In the genomic region with DNA sequence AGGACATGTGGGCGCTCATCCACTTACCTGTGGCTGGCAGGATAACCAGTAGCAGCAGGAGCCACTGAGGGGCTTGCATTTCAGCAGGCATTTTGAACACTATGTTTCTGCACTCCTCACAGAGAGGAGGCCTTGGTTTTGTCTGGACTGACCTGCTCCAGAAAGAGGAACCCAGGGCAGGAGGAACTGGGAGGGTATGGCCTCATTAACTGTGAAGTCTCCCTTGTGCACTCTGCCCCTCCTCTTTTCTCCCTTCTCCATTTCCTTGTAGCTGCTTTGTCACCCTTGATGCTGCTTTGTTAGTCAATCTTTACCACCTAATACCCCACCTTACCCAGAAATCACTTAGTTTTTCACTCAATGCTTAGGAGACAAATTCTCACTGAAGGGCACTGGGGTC, we compare ENCODE assay signal across 11 mouse cellular contexts. TPM values are rescaled to one million over a fixed set of nuclear protein-coding genes. Genes with fewer than 3 reads are reported as not detected.
DNase-seq lines count a peak whose midpoint lies in the region; ATAC-seq and TF ChIP-seq lines count a peak whose summit lies in the region.
"Had no signal": no experiment of that assay in that cellular context is flagged by ENCODE, and none has a peak within 500 bp of the region (broad histone marks: within the 10 kb centered on the region; RNA-seq: fewer than 3 reads in every experiment).

Cfp (minus strand) TSS at position 192 of the 400 bp plus-strand sequence.

- peak within 1 kb of the TSS; percentile 28; the same call in 1 of the 2 replicates for H3K4me3 ChIP-seq in spleen, adult 2 months (ENCODE audit: extremely low read depth, insufficient read depth, insufficient read length)
- H3K4me3 ChIP-seq: lung, embryonic 15.5 days; neural tube, embryonic 13.5 days had no signal

- DNase-seq in frontal cortex, adult 2 months (ENCODE audit: extremely low spot score in 1 of 2, low spot score in 1 of 2), result no peak
- no peak for DNase-seq in spleen, adult 2 months (ENCODE audit: low read depth in 1 of 2, low spot score in 2 of 2)
- no peak for DNase-seq in spleen, postnatal 14 days (ENCODE audit: low spot score in 2 of 2)
- DNase-seq in large intestine, adult 2 months (ENCODE audit: low read depth, low spot score), result no peak
- no peak for DNase-seq in right cerebral cortex, postnatal 25 days
- no peak for DNase-seq in cerebellum, postnatal 14 days
- DNase-seq: kidney, adult 18-20 months had no signal

- peaks cover 11% of the 10 kb centered on the region; the same call in 1 of the 2 replicates for H3K4me1 ChIP-seq in spleen, adult 2 months (ENCODE audit: control insufficient read depth, insufficient read depth, insufficient read length)
- H3K4me1 ChIP-seq: lung, embryonic 15.5 days; neural tube, embryonic 13.5 days had no signal

- H3K27ac ChIP-seq in spleen, adult 2 months (ENCODE audit: insufficient read depth, low read length), result peak within 1 kb of the TSS; percentile 58
- H3K27ac ChIP-seq: lung, embryonic 15.5 days; neural tube, embryonic 13.5 days had no signal

- no peaks in the 10 kb centered on the region for H3K27me3 ChIP-seq in spleen, adult 2 months (ENCODE audit: control insufficient read depth, insufficient read depth, low read length)
- H3K27me3 ChIP-seq: lung, embryonic 15.5 days; neural tube, embryonic 13.5 days had no signal

- ATAC-seq in frontal cortex, adult (ENCODE audit: low TSS enrichment), result no peak
- peak; percentile 88 for ATAC-seq in monocyte, adult 5-6 weeks (replicated peaks; ENCODE audit: insufficient number of reproducible peaks, low FRiP score, low TSS enrichment, poor library complexity, severe bottlenecking)

- 59% methylated on average over 1 of the region's 1 CpGs for WGBS in spleen, adult 2 months
- WGBS in large intestine, adult 2 months, result 79% methylated on average over 1 of the region's 1 CpGs

- no peak for TF ChIP-seq CTCF in spleen, adult 2 months (IDR thresholded peaks at IDR 0.05; ENCODE audit: extremely low read depth, insufficient read depth, insufficient read length, insufficient replicate concordance)

- peaks cover 15% of the 10 kb centered on the region; the same call in 1 of the 2 replicates for H3K36me3 ChIP-seq in spleen, adult 2 months (ENCODE audit: control insufficient read depth, insufficient read depth, low read length)
- H3K36me3 ChIP-seq: lung, embryonic 15.5 days had no signal

- TF ChIP-seq POLR2A in spleen, adult 2 months (IDR thresholded peaks at IDR 0.05; ENCODE audit: low read depth, low read length), result no peak

RNA-seq across cellular contexts. Expression of gene Cfp, which starts in this region (rescaled TPM):
- polyA plus RNA-seq in frontal cortex, adult 2 months (2012; rRNA removed), result 19.2 and 21.8 TPM in 2 replicates
- 189 and 193 TPM in 2 replicates for polyA plus RNA-seq in spleen, adult 2 months (2012; rRNA removed)
- polyA plus RNA-seq in large intestine, adult 2 months (2012; rRNA removed), result 13.5 and 14.7 TPM in 2 replicates
- 12.6 to 15.5 TPM (median 14.7 TPM) in 3 replicates for total RNA-seq in monocyte, adult 5-6 weeks (2017)
